Mouse (Mus musculus): ENCODE data around the gene Mkln1.

Gene Mkln1

GRCm38 (mm10) chr6:31513726-31514125 lies 115.2 kb downstream of the Mkln1 start:
- no peak for DNase-seq (ENCODE audit: extremely low spot score)

DNA sequence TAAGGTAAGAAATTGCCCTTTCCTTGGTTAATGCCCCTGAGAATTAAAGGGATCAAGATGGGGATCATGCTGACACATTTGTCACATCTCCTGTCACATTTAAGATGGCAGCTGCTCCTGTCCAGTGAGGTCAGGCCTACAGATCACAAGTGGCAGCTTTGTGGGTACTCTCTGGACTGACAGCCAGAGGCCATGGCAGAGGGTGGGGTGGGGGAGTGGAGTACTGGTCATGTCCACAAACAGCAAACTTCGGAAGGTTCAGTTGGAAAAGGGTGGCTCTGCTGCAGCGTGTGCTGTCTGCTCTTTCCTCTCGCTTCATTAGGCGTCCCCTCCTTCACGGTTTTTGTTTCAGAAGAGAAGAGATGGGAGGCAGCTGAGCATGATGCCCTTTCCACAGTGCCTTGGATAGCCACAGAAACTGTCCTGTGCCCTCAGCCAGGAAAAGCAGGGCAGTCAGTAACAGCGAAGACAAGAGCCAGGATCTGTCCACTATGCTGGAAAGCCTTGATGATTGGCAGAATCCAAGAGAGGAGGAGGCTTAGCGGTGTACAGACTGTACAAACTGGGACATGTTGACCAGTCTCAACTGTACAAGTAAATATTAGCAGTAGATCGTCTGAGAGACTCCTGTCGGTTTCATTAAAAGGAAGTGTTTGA lies 119.3 kb downstream of the Mkln1 start:
- no peak for DNase-seq (ENCODE audit: extremely low spot score)

- no peak for DNase-seq (ENCODE audit: extremely low spot score)
Observed at GRCm38 (mm10) chr6:31518338-31518698, 119.8 kb downstream of the Mkln1 start.

DNA sequence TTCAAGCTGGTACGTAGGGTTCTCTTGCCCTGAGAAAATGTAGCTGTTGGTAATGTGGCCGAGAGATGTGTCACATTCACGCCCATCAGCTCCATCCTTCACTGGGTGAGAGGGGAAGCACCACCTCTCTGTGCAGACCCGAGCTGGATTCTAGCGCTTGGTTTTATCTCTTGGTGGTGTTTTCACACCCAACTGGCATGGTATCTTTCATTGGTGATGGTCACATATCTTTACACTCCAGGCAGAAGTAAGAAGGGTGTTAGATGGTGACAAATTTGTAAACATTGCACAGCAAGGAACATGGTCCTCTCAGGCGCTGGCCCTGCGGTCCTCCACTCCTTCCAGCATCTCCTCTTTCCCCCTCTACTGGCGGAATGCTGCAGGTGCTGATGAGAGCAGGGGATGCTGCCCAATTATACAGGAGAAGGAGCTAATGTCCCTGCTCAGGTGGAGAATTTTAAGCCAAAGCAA lies 120.5 kb downstream of the Mkln1 start:
- peak; percentile 48 for DNase-seq (ENCODE audit: extremely low spot score)

GRCm38 (mm10) chr6:31520486-31521215 lies 122.1 kb downstream of the Mkln1 start:
- DNase-seq (ENCODE audit: extremely low spot score) = no peak

- DNase-seq (ENCODE audit: extremely low spot score) = no peak
Observed at GRCm38 (mm10) chr6:31521491-31522355, 123.2 kb downstream of the Mkln1 start.

DNA sequence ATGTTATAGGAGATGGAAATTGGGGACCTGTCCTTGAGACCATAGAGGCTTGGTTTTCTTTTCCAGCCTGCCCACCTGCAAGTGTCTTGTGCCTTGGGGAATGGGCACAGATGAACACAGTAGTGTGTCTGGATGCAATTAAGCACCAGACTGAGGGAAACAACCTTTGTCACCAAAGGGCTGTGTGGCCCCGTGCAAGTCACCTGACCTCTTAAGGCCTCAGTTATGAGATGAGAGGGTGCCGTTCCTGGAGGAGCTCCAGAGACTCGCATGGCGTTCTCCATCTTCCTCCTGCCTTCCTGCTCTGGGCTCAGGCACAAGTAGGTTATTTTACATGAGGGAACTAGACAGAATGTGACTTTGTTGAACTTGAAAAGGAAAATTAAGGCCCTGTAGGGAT lies 123.9 kb downstream of the Mkln1 start:
- DNase-seq (ENCODE audit: extremely low spot score) = no peak

GRCm38 (mm10) chr6:31523039-31523438 lies 124.5 kb downstream of the Mkln1 start:
- no peak for DNase-seq (ENCODE audit: extremely low spot score)

DNA sequence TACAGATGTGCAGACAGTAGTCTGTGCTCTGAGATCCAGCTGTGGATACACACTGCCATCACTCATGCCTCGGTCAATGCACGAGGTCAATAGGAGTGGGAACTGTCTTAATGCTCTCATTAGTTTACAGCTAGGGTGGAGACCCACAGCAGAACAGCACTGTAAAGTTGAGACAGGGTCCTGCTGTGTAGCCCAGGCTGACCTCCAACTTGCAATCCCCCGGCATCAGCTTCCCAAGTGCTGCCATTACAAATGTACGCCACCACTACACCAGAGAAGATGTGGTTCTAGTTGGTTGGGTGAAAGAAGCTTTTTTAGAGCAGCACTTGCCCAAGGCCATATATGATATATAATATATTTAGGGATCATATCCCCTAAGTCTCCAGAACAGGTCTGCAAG lies 125.1 kb downstream of the Mkln1 start:
- no peak for DNase-seq (ENCODE audit: extremely low spot score)

DNA sequence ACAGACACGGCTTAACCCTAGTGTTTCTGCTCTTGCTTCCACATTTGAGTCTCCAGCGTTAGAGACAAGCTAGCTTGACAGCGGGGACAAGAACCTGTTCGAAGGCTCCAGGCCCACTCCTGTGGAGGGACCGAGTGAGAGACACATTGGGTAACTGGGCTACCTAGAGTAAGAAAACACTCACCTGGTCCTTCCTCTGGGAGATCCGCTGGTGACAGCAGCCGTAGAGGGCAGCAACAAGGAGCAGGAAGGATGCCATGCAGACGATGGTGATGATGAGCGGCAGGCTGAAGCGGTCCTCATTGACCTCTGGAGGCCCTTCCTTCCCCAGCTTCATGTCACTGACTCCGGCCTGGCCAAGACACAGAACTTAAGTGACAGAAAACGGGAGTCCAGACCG lies 125.6 kb downstream of the Mkln1 start:
- no peak for DNase-seq (ENCODE audit: extremely low spot score)

- DNase-seq (ENCODE audit: extremely low spot score) = no peak
Observed at GRCm38 (mm10) chr6:31524647-31525046, 126.1 kb downstream of the Mkln1 start.

DNA sequence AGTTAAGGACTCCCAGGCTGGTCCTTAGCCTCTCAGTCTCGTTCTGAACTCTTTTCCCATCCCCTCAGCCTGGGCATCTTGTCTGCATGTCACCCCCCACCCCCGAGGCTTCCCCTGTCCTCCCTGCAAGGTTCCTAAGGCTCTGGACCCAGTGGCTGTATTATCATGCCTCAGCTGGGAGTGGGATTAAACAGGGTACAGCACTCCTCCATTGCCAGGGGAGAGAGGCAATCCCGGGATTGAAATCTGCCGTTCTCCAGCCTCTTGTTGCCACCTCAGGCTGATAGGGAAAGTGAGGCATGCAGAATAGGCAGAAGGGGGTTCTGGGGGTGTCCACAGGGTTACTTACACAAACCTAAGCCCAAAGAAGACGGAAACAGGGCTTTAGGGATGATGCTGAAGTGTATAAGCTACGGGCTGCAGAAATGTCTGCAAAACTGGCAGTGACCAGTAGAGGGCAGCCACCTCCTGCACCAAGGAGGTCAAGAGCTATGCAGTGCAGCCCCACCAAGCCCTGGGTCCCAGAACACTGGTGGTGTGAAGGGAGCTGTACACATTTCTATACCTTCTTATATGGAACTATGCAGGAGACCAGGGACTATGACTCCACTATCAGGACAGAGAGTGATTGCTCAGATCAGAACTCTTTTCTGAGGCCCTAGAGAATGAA lies 126.8 kb downstream of the Mkln1 start:
- DNase-seq (ENCODE audit: extremely low spot score) = peak; percentile 72

- DNase-seq (ENCODE audit: extremely low spot score) = no peak
Observed at GRCm38 (mm10) chr6:31526929-31527328, 128.4 kb downstream of the Mkln1 start.

DNA sequence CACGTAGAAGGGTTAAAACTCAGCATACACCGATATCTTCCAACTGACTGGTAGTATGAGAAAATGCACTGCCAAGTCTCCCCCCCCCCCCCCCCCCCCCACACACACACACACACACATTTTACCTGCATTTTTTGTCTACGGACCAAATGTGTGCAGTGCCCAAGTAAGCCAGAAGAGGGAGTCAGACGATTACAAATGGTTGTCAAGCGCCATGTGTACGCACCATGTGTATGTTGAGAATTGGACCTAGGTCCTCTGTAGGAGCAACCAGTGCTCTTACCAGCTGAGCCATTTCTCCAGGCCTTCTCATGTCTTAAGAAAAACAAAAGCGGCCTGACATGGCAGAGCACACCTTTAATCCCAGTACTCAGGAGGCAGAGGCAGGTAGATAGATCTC lies 129.4 kb downstream of the Mkln1 start:
- peak; percentile 64 for DNase-seq (ENCODE audit: extremely low spot score)

GRCm38 (mm10) chr6:31528339-31528738 lies 129.8 kb downstream of the Mkln1 start:
- no peak for DNase-seq (ENCODE audit: extremely low spot score)

DNA sequence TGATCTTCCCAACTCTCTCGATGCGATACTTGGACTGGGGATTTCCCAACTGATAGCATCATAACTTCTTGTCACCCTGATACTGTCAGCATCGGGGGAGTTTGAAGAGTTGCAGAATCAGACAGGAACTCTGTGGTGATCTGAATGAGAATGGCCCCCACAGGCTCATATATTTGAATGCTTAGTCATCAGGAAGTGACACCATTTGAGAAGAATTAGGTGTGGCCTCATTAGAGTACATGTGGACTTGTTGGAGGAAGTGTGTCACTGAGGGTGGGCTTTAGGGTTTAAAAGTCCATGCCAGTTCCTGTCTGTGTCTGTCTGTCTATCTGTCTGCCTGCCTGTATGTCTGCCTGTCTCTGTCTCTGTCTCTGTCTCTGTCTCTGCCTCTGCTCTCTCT lies 133.3 kb downstream of the Mkln1 start:
- DNase-seq (ENCODE audit: extremely low spot score) = no peak

DNA sequence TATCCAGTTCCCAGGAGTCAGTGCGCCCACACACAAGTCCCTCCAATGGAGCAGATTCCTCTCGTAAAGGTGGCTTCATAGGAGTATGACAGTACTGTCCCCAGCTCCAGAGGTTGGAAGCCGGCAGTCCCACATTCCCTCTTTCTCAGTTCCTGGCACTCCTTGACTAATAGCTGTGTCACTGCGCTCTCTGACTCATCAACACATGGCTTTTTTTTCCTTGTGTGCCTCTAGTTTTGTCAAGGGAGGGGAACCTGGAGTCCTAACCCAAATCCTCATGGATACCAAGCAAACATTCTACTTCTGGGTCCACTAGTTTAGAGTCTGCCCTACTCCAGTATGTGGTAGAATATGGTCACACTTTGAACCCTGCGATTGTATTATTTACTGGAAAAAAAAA lies 136.2 kb downstream of the Mkln1 start:
- no peak for DNase-seq (ENCODE audit: extremely low spot score)

- DNase-seq (ENCODE audit: extremely low spot score) = no peak
Observed at GRCm38 (mm10) chr6:31537193-31537592, 138.7 kb downstream of the Mkln1 start.

DNA sequence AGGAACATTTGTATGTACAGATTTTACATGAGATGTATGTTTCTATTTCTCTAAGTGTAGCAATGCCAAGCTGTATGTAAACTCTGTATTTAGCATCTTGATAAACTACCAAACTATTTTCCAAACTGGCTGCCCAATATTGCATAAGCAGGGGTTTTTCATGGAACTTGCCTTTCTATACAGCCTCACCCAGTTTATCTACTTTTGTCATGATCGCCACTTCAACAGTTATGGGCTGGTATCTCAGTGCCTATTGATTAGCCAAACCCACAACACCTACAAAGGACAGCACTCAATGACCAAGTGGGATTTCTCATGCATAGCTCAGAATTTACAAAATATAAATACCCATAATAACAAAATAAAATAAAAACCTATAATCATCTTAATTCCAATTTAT lies 139.6 kb downstream of the Mkln1 start:
- DNase-seq (ENCODE audit: extremely low spot score) = no peak

GRCm38 (mm10) chr6:31540018-31540417 lies 141.5 kb downstream of the Mkln1 start:
- no peak for DNase-seq (ENCODE audit: extremely low spot score)

- no peak for DNase-seq (ENCODE audit: extremely low spot score)
Observed at GRCm38 (mm10) chr6:31544318-31544717, 145.8 kb downstream of the Mkln1 start.

All from embryo, embryonic 9.5 days (tissue).